Comparison of ENCODE assay signal across 26 mouse cellular contexts in the genomic region with DNA sequence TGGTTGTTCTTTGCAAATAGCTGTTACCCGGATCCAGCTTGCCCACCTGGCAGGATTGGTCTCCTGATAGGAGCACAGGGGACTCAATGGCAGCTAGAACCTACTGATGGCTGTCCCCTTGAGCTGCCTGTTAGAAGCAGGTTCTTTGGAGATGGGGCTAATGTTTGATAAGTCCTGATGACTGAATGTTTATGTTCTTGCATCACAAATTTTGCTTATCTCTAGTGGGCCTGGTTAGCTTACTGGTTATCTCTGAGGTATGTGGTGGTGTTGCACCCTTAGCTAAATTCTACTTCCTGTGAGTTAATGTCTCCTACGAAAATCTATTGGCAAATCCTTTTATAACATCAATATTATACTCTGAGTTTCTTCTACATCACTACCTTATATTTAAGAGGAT. TPM values are rescaled to one million over a fixed set of nuclear protein-coding genes. Genes with fewer than 3 reads are reported as not detected.
"Had no signal": no experiment of that assay in that cellular context is flagged by ENCODE, and none has a peak within 500 bp of the region (broad histone marks: within the 10 kb centered on the region; RNA-seq: fewer than 3 reads in every experiment).

No protein-coding gene starts in this region.

- H3K27me3 ChIP-seq: limb, embryonic 12.5 days; limb, embryonic 15.5 days; lung, embryonic 15.5 days; midbrain, embryonic 13.5 days; neural tube, embryonic 13.5 days had no signal

- H3K27ac ChIP-seq: limb, embryonic 12.5 days; limb, embryonic 15.5 days; liver, embryonic 14.5 days; lung, embryonic 15.5 days; midbrain, embryonic 10.5 days; midbrain, embryonic 13.5 days; neural tube, embryonic 13.5 days; stomach, postnatal 0 days had no signal

- H3K4me3 ChIP-seq: limb, embryonic 12.5 days; limb, embryonic 15.5 days; lung, embryonic 15.5 days; midbrain, embryonic 10.5 days; midbrain, embryonic 13.5 days; myocyte; neural tube, embryonic 13.5 days had no signal

- H3K4me1 ChIP-seq: limb, embryonic 12.5 days; limb, embryonic 15.5 days; lung, embryonic 15.5 days; midbrain, embryonic 10.5 days; midbrain, embryonic 13.5 days; neural tube, embryonic 13.5 days had no signal

- DNase-seq: kidney, adult 18-20 months; kidney, adult 9 months; kidney, postnatal 14 days; kidney, postnatal 4 days; left cerebral cortex, postnatal 4 days; lung, adult 18-20 months; lung, postnatal 10 days; lung, postnatal 36 days; thymus, adult 2 months; thymus, postnatal 14 days; thymus, postnatal 4 days had no signal

- ATAC-seq: intestine, embryonic 16.5 days; midbrain, embryonic 13.5 days; midbrain, embryonic 16.5 days had no signal

- H3K4me2 ChIP-seq: limb, embryonic 12.5 days; limb, embryonic 15.5 days; lung, embryonic 15.5 days; midbrain, embryonic 13.5 days; neural tube, embryonic 13.5 days had no signal

- H3K9me3 ChIP-seq: limb, embryonic 12.5 days; limb, embryonic 15.5 days; lung, embryonic 15.5 days; midbrain, embryonic 10.5 days; midbrain, embryonic 13.5 days; neural tube, embryonic 13.5 days had no signal

- H3K9ac ChIP-seq: limb, embryonic 12.5 days; limb, embryonic 15.5 days; liver, embryonic 14.5 days; lung, embryonic 15.5 days; midbrain, embryonic 13.5 days; neural tube, embryonic 13.5 days had no signal

RNA-seq across cellular contexts. Expression of a gene that starts 20.1 kb away (rescaled TPM):
- total RNA-seq: layer of hippocampus, adult 18-20 months; layer of hippocampus, postnatal 14 days; left cerebral cortex, adult 8-10 months; left cerebral cortex, postnatal 14 days had no signal
- polyA plus RNA-seq: midbrain, embryonic 13.5 days had no signal
